ENCODE assay signal across 8 mouse cellular contexts in genomic region chr11:98776052-98776764, GRCm38 (mm10). TPM values are rescaled to one million over a fixed set of nuclear protein-coding genes. Genes with fewer than 3 reads are reported as not detected.
DNase-seq lines count a peak whose midpoint lies in the region; ATAC-seq and TF ChIP-seq lines count a peak whose summit lies in the region.
"Had no signal": no experiment of that assay in that cellular context is flagged by ENCODE, and none has a peak within 500 bp of the region (broad histone marks: within the 10 kb centered on the region; RNA-seq: fewer than 3 reads in every experiment).

No protein-coding gene starts in this region.

- peaks cover 68% of the 10 kb centered on the region for H3K4me1 ChIP-seq in lung, embryonic 15.5 days
- peaks cover 8% of the 10 kb centered on the region for H3K4me1 ChIP-seq in embryonic fibroblast, embryonic 13.5 days (ENCODE audit: control insufficient read depth, insufficient read depth, low read length)
- H3K4me1 ChIP-seq in limb, embryonic 12.5 days (replicated peaks): peaks cover 54% of the 10 kb centered on the region
- H3K4me1 ChIP-seq in small intestine, adult 2 months (ENCODE audit: control insufficient read depth, insufficient read depth, insufficient read length, low read length): peaks cover 17% of the 10 kb centered on the region

- peak overlapping the region; percentile 87 for H3K4me2 ChIP-seq in lung, embryonic 15.5 days
- peak overlapping the region; percentile 76 for H3K4me2 ChIP-seq in limb, embryonic 12.5 days

- no peak for ATAC-seq in lung, embryonic 15.5 days (ENCODE audit: borderline replicate concordance, extremely low read depth, low FRiP score, low TSS enrichment)
- ATAC-seq in limb, embryonic 12.5 days (ENCODE audit: insufficient number of reproducible peaks, insufficient read depth, low FRiP score, low TSS enrichment, low read depth): no peak

- no peaks in the 10 kb centered on the region for H3K27me3 ChIP-seq in lung, embryonic 15.5 days
- H3K27me3 ChIP-seq in limb, embryonic 12.5 days: no peaks in the 10 kb centered on the region
- H3K27me3 ChIP-seq in small intestine, adult 2 months (ENCODE audit: control insufficient read depth, insufficient read depth, low read length): no peaks in the 10 kb centered on the region

- peak overlapping the region; percentile 36 for H3K4me3 ChIP-seq in lung, embryonic 15.5 days
- peak overlapping the region; percentile 12; the same call in 1 of the 2 replicates for H3K4me3 ChIP-seq in embryonic fibroblast, embryonic 13.5 days (ENCODE audit: insufficient read depth, low read length)
- H3K4me3 ChIP-seq in limb, embryonic 12.5 days (replicated peaks): peak overlapping the region; percentile 40; the same call in 1 of the 2 replicates
- H3K4me3 ChIP-seq in small intestine, adult 2 months (ENCODE audit: low read depth, low read length): peak overlapping the region; percentile 9; the same call in 1 of the 2 replicates

- 0 out of 2 replicates have a peak, but pooled peaks have one; percentile 13 for TF ChIP-seq POLR2A in embryonic fibroblast, embryonic 13.5 days (IDR thresholded peaks at IDR 0.05; ENCODE audit: low read depth, low read length)
- no peak for TF ChIP-seq POLR2A in small intestine, adult 2 months (IDR thresholded peaks at IDR 0.05; ENCODE audit: low read depth, low read length)

- TF ChIP-seq CTCF in embryonic fibroblast, embryonic 13.5 days (IDR thresholded peaks at IDR 0.05; ENCODE audit: borderline replicate concordance, insufficient read depth, low read length): no peak
- TF ChIP-seq CTCF in small intestine, adult 2 months (IDR thresholded peaks at IDR 0.05; ENCODE audit: extremely low read depth, insufficient read length, insufficient replicate concordance, low read depth, low read length): no peak

- peak overlapping the region; percentile 15; the same call in 1 of the 2 replicates for H3K9ac ChIP-seq in lung, embryonic 15.5 days
- H3K9ac ChIP-seq in limb, embryonic 12.5 days (replicated peaks): peak overlapping the region; percentile 14; the same call in 1 of the 2 replicates

- peak overlapping the region; percentile 95 for H3K27ac ChIP-seq in lung, embryonic 15.5 days
- H3K27ac ChIP-seq in embryonic fibroblast, embryonic 13.5 days (ENCODE audit: insufficient read depth, low read length): peak overlapping the region; percentile 97
- H3K27ac ChIP-seq in limb, embryonic 12.5 days: peak overlapping the region; percentile 95
- H3K27ac ChIP-seq in small intestine, adult 2 months (ENCODE audit: insufficient read depth, low read depth, low read length): peak overlapping the region; percentile 93

- no peak for DNase-seq in lung, postnatal 25 days (ENCODE audit: low spot score)
- no peak for DNase-seq in right cerebral cortex, adult 2 months (ENCODE audit: low spot score in 2 of 2)
- DNase-seq in yolk sac, embryonic 10.5 days (ENCODE audit: low spot score): no peak
- DNase-seq: right cerebral cortex, postnatal 25 days had no signal

- no peaks in the 10 kb centered on the region for H3K9me3 ChIP-seq in lung, embryonic 15.5 days
- no peaks in the 10 kb centered on the region for H3K9me3 ChIP-seq in limb, embryonic 12.5 days

- 26% methylated on average over 12 of the region's 12 CpGs for WGBS in lung, embryonic 15.5 days
- 40% methylated on average over 12 of the region's 12 CpGs for WGBS in limb, embryonic 12.5 days
- 36% methylated on average over 12 of the region's 12 CpGs for WGBS in small intestine, adult 2 months

- H3K36me3 ChIP-seq in lung, embryonic 15.5 days: no peaks in the 10 kb centered on the region
- H3K36me3 ChIP-seq in limb, embryonic 12.5 days: no peaks in the 10 kb centered on the region
- peaks cover 14% of the 10 kb centered on the region for H3K36me3 ChIP-seq in small intestine, adult 2 months (ENCODE audit: control insufficient read depth, insufficient read depth, low read length)

RNA-seq across cellular contexts. Expression of gene Nr1d1, which starts 1.1 kb away (rescaled TPM):
- 1.0 and 1.5 TPM in 2 replicates for polyA plus RNA-seq in lung, embryonic 15.5 days (2015; fragmentation: Nextera tagmentation; extraction: Ambion mirVana)
- 18.7 and 23.7 TPM in 2 replicates for polyA plus RNA-seq in embryonic fibroblast, embryonic 13.5 days (2011; ENCODE audit: insufficient read length, low read depth, missing spikeins)
- polyA plus RNA-seq in limb, embryonic 12.5 days (2016; fragmentation: Nextera tagmentation; extraction: Ambion mirVana): 0.79 and 1.0 TPM in 2 replicates
- polyA plus RNA-seq in small intestine, adult 2 months (2012; rRNA removed): 59.8 and 206 TPM in 2 replicates

RNA-seq across cellular contexts. Expression of gene Msl1, which starts 19.1 kb away (rescaled TPM):
- 21.1 and 21.2 TPM in 2 replicates for polyA plus RNA-seq in lung, embryonic 15.5 days (2015; fragmentation: Nextera tagmentation; extraction: Ambion mirVana)
- polyA plus RNA-seq in embryonic fibroblast, embryonic 13.5 days (2011; ENCODE audit: insufficient read length, low read depth, missing spikeins): 77.7 and 83.8 TPM in 2 replicates
- 32.7 and 35.3 TPM in 2 replicates for polyA plus RNA-seq in limb, embryonic 12.5 days (2016; fragmentation: Nextera tagmentation; extraction: Ambion mirVana)
- polyA plus RNA-seq in small intestine, adult 2 months (2012; rRNA removed): 19.8 and 38.5 TPM in 2 replicates

RNA-seq across cellular contexts. Expression of gene Casc3, which starts 28.5 kb away (rescaled TPM):
- 35.7 and 37.9 TPM in 2 replicates for polyA plus RNA-seq in lung, embryonic 15.5 days (2015; fragmentation: Nextera tagmentation; extraction: Ambion mirVana)
- 29.7 and 36.7 TPM in 2 replicates for polyA plus RNA-seq in embryonic fibroblast, embryonic 13.5 days (2011; ENCODE audit: insufficient read length, low read depth, missing spikeins)
- 48.1 and 54.1 TPM in 2 replicates for polyA plus RNA-seq in limb, embryonic 12.5 days (2016; fragmentation: Nextera tagmentation; extraction: Ambion mirVana)
- 11.7 and 22.0 TPM in 2 replicates for polyA plus RNA-seq in small intestine, adult 2 months (2012; rRNA removed)

RNA-seq across cellular contexts. Expression of gene Thra, which starts 35.8 kb away (rescaled TPM):
- polyA plus RNA-seq in lung, embryonic 15.5 days (2015; fragmentation: Nextera tagmentation; extraction: Ambion mirVana): 35.6 and 35.8 TPM in 2 replicates
- 66.0 and 83.9 TPM in 2 replicates for polyA plus RNA-seq in embryonic fibroblast, embryonic 13.5 days (2011; ENCODE audit: insufficient read length, low read depth, missing spikeins)
- polyA plus RNA-seq in limb, embryonic 12.5 days (2016; fragmentation: Nextera tagmentation; extraction: Ambion mirVana): 22.3 and 24.9 TPM in 2 replicates
- 46.5 and 128 TPM in 2 replicates for polyA plus RNA-seq in small intestine, adult 2 months (2012; rRNA removed)

RNA-seq across cellular contexts. Expression of gene Med24, which starts 47.0 kb away (rescaled TPM):
- 51.9 and 53.0 TPM in 2 replicates for polyA plus RNA-seq in lung, embryonic 15.5 days (2015; fragmentation: Nextera tagmentation; extraction: Ambion mirVana)
- 50.1 and 58.1 TPM in 2 replicates for polyA plus RNA-seq in embryonic fibroblast, embryonic 13.5 days (2011; ENCODE audit: insufficient read length, low read depth, missing spikeins)
- 74.4 and 79.3 TPM in 2 replicates for polyA plus RNA-seq in limb, embryonic 12.5 days (2016; fragmentation: Nextera tagmentation; extraction: Ambion mirVana)
- polyA plus RNA-seq in small intestine, adult 2 months (2012; rRNA removed): 23.8 and 49.5 TPM in 2 replicates
